Mouse (Mus musculus) ES-E14 (cell line): Measurements from ENCODE around the gene Zfhx3. TPM values are rescaled to one million over a fixed set of nuclear protein-coding genes. Genes with fewer than 3 reads are reported as not detected.

ENCODE experiments used
- DNase-seq: peaks from one replicate; pipeline ENCODE4 v3.0.0-alpha.2; 2013; ENCODE audit warnings: low read depth, low spot score
- H3K27ac ChIP-seq: 2 replicates; pipeline ENCODE4 v1.5.1; 2012; ENCODE audit warnings: low read depth, mild to moderate bottlenecking, low read length, moderate library complexity, mixed read lengths; ENCODE audit not compliant: poor library complexity, insufficient read depth, severe bottlenecking
- H3K36me3 ChIP-seq: 2 replicates; pipeline ENCODE4 v1.6.1; 2012; ENCODE audit warnings: mild to moderate bottlenecking, low read length, moderate library complexity, mixed read lengths; ENCODE audit not compliant: control insufficient read depth, poor library complexity, insufficient read depth, severe bottlenecking
- H3K4me1 ChIP-seq, 2 experiments: fragments of 150-350 bp in 1 of 2; sonication (generic) in 1 of 2; 2 replicates each; pipeline ENCODE4 v1.6.1; 2012; ENCODE audit warnings: low read length in 2 of 2, mild to moderate bottlenecking in 1 of 2, mixed read lengths in 1 of 2; ENCODE audit not compliant: control insufficient read depth in 2 of 2, insufficient read depth in 2 of 2, poor library complexity in 1 of 2
- H3K4me3 ChIP-seq, 2 experiments: fragments of 150-350 bp in 1 of 2; sonication (generic) in 1 of 2; 2 replicates each; pipeline ENCODE4 v1.5.1; 2012; ENCODE audit warnings: low read length in 2 of 2, low read depth in 1 of 2, mild to moderate bottlenecking in 1 of 2, mixed read lengths in 1 of 2; ENCODE audit not compliant: insufficient read depth in 1 of 2, poor library complexity in 1 of 2, severe bottlenecking in 1 of 2
- H3K9ac ChIP-seq: 2 replicates; pipeline ENCODE4 v1.6.1; 2012; ENCODE audit warnings: low read depth, mild to moderate bottlenecking, low read length, mixed read lengths; ENCODE audit not compliant: poor library complexity, insufficient read depth, severe bottlenecking
- H3K9me3 ChIP-seq: fragments of 150-350 bp; sonication (generic); 2 replicates; pipeline ENCODE4 v1.6.1; 2012; ENCODE audit warnings: low read depth, mild to moderate bottlenecking, low read length; ENCODE audit not compliant: control insufficient read depth, insufficient read depth
- CHD2 ChIP-seq: IDR thresholded peaks from 2 replicates; pipeline ENCODE4 v1.6.1; 2014; ENCODE audit warnings: mild to moderate bottlenecking, low read depth, low read length, inconsistent platforms
- HCFC1 ChIP-seq: IDR thresholded peaks from 2 replicates; pipeline ENCODE4 v1.6.1; 2012; ENCODE audit warnings: low read length, inconsistent platforms, borderline replicate concordance; ENCODE audit not compliant: insufficient read depth
- MAFK ChIP-seq: IDR thresholded peaks from 2 replicates; pipeline ENCODE4 v1.6.1; 2014; ENCODE audit warnings: mild to moderate bottlenecking, low read depth, low read length, inconsistent platforms; ENCODE audit not compliant: insufficient read depth
- ZC3H11A ChIP-seq: IDR thresholded peaks from 2 replicates; pipeline ENCODE4 v1.6.1; 2012; ENCODE audit warnings: low read depth, mild to moderate bottlenecking, inconsistent platforms, low read length, borderline replicate concordance
- ZNF384 ChIP-seq: IDR thresholded peaks from 2 replicates; pipeline ENCODE4 v1.6.1; 2012; ENCODE audit warnings: low read depth, low read length, inconsistent platforms
- in situ Hi-C, 2 experiments: fragments of 600-800 bp; cut with MboI; formaldehyde crosslinking; loops; one replicate each; pipeline ENCODE4 v1.15.1; 2025; ENCODE audit warnings: low sequenced_read_pairs in 2 of 2, inconsistent platforms in 1 of 2; ENCODE audit not compliant: unreplicated experiment in 2 of 2
- total RNA-seq: library from RNA; depleted of rRNA; stranded (reverse); fragments of 300-350 nt; gene quantifications from 2 replicates; pipeline ENCODE4 v1.2.3, GENCODE M21; 2012

Gene Zfhx3
- total RNA-seq, 1 experiment = 8.8 TPM

GRCm38 (mm10) chr8:108762567-108762966 lies 820.1 kb downstream of the Zfhx3 start:
- DNase-seq = no peak
- in situ Hi-C loops = no loop called here
- no peak overlapping the region for H3K4me3 ChIP-seq
- TF ChIP-seq ZC3H11A (no peak), ZNF384 (no peak), MAFK (no peak), CHD2 (no peak), HCFC1 (no peak)
- H3K27ac ChIP-seq = no peak overlapping the region
- H3K36me3 ChIP-seq = peaks cover 1% of the 10 kb centered on the region; the same call in 1 of the 2 replicates
- H3K9me3 ChIP-seq = no peaks in the 10 kb centered on the region
- H3K9ac ChIP-seq = no peak overlapping the region
- peaks cover 0 to 19% of the 10 kb centered on the region in 2 experiments; a peak in 2 of 4 replicates for H3K4me1 ChIP-seq

GRCm38 (mm10) chr8:108764403-108765194 lies 822.2 kb downstream of the Zfhx3 start:
- no peaks in the 10 kb centered on the region for H3K9me3 ChIP-seq
- TF ChIP-seq HCFC1 (no peak), ZC3H11A (no peak)
- H3K36me3 ChIP-seq = peaks cover 1% of the 10 kb centered on the region; the same call in 1 of the 2 replicates
- in situ Hi-C loops = no loop called here
- H3K9ac ChIP-seq = no peak overlapping the region
- H3K4me3 ChIP-seq = no peak overlapping the region; a peak in 1 of 4 replicates
- DNase-seq = no peak
- no peak overlapping the region for H3K27ac ChIP-seq
- peaks cover 0 to 19% of the 10 kb centered on the region in 2 experiments; a peak in 2 of 4 replicates for H3K4me1 ChIP-seq

- TF ChIP-seq CHD2 (no peak), ZNF384 (no peak), MAFK (no peak), HCFC1 (no peak), ZC3H11A (no peak)
- H3K9me3 ChIP-seq = no peaks in the 10 kb centered on the region
- no peak for DNase-seq
- H3K36me3 ChIP-seq = no peaks in the 10 kb centered on the region
- no peak overlapping the region for H3K9ac ChIP-seq
- H3K4me3 ChIP-seq = no peak overlapping the region
- no peak overlapping the region for H3K27ac ChIP-seq
- H3K4me1 ChIP-seq = peaks cover 0 to 19% of the 10 kb centered on the region in 2 experiments; a peak in 2 of 4 replicates
- in situ Hi-C loops = no loop called here
Measured at GRCm38 (mm10) chr8:108766102-108766501, 823.7 kb downstream of the Zfhx3 start.

GRCm38 (mm10) chr8:108768051-108768450 lies 825.6 kb downstream of the Zfhx3 start:
- Histone ChIP-seq H3K9ac (no peak overlapping the region), H3K4me3 (no peak overlapping the region), H3K36me3 (no peaks in the 10 kb centered on the region; the same call in 1 of the 2 replicates), H3K9me3 (no peaks in the 10 kb centered on the region), H3K27ac (no peak overlapping the region), H3K4me1 (peaks cover 0 to 20% of the 10 kb centered on the region in 2 experiments; a peak in 2 of 4 replicates)
- no peak for DNase-seq
- in situ Hi-C loops = no loop called here
- TF ChIP-seq ZC3H11A (no peak), HCFC1 (no peak), MAFK (no peak), CHD2 (no peak), ZNF384 (no peak)

GRCm38 (mm10) chr8:108770334-108770733 lies 827.9 kb downstream of the Zfhx3 start:
- H3K27ac ChIP-seq = no peak overlapping the region
- H3K36me3 ChIP-seq = no peaks in the 10 kb centered on the region; the same call in 1 of the 2 replicates
- peak; percentile 74 for TF ChIP-seq ZNF384
- no peak for TF ChIP-seq CHD2
- H3K4me3 ChIP-seq = no peak overlapping the region
- in situ Hi-C loops = no loop called here
- H3K4me1 ChIP-seq = peaks cover 0 to 9% of the 10 kb centered on the region in 2 experiments; a peak in 1 of 4 replicates
- no peak overlapping the region for H3K9ac ChIP-seq
- no peaks in the 10 kb centered on the region for H3K9me3 ChIP-seq
- no peak for DNase-seq
